Mouse (Mus musculus): ENCODE results near the gene Gm13889. TPM values are rescaled to one million over a fixed set of nuclear protein-coding genes. Genes with fewer than 3 reads are reported as not detected.

The Gm13889 gene
- total and polyA plus RNA-seq, 2 experiments from 2014 or later = 9.0 to 41.6 TPM

GRCm38 (mm10) chr2:93927701-93928437 lies 29.1 kb downstream of the Gm13889 start:
- Histone ChIP-seq H3K9ac (replicated peaks; ENCODE audit: low read depth, low read length) (no peak overlapping the region), H3K36me3 (replicated peaks; ENCODE audit: control insufficient read depth, insufficient read depth, low read length) (no peaks in the 10 kb centered on the region), H3K9me3 (replicated peaks; ENCODE audit: control insufficient read depth, low read length) (no peaks in the 10 kb centered on the region), H3K4me2 (ENCODE audit: low read depth, low read length) (no peak overlapping the region), H3K4me1 (ENCODE audit: control insufficient read depth, insufficient read depth) (no peaks in the 10 kb centered on the region), H3K27ac (ENCODE audit: low read depth) (no peak overlapping the region), H3K4me3 (ENCODE audit: low read depth, low read length) (no peak overlapping the region), H3K27me3 (ENCODE audit: control insufficient read depth, insufficient read depth, low read length) (no peaks in the 10 kb centered on the region)
- DNase-seq (ENCODE audit: low spot score) (no peak), ATAC-seq (ENCODE audit: insufficient read depth, low read depth) (no peak)
- WGBS = 62% methylated on average over 13 of the region's 13 CpGs
- TF ChIP-seq EP300 (IDR thresholded peaks at IDR 0.05; ENCODE audit: low read depth) = no peak
- TF ChIP-seq CTCF (IDR thresholded peaks at IDR 0.05; ENCODE audit: low read depth) = no peak

- H3K4me2 ChIP-seq (ENCODE audit: low read depth, low read length) = no peak overlapping the region
- no peak overlapping the region for H3K9ac ChIP-seq (replicated peaks; ENCODE audit: low read depth, low read length)
- H3K36me3 ChIP-seq (replicated peaks; ENCODE audit: control insufficient read depth, insufficient read depth, low read length) = no peaks in the 10 kb centered on the region
- H3K9me3 ChIP-seq (replicated peaks; ENCODE audit: control insufficient read depth, low read length) = no peaks in the 10 kb centered on the region
- 93% methylated on average over 8 of the region's 8 CpGs for WGBS
- TF ChIP-seq CTCF (IDR thresholded peaks at IDR 0.05; ENCODE audit: low read depth) = no peak
- no peak for TF ChIP-seq EP300 (IDR thresholded peaks at IDR 0.05; ENCODE audit: low read depth)
- no peaks in the 10 kb centered on the region for H3K27me3 ChIP-seq (ENCODE audit: control insufficient read depth, insufficient read depth, low read length)
- ATAC-seq (ENCODE audit: insufficient read depth, low read depth) (no peak), DNase-seq (ENCODE audit: low spot score) (no peak)
- no peak overlapping the region for H3K27ac ChIP-seq (ENCODE audit: low read depth)
- H3K4me1 ChIP-seq (ENCODE audit: control insufficient read depth, insufficient read depth) = no peaks in the 10 kb centered on the region
- no peak overlapping the region for H3K4me3 ChIP-seq (ENCODE audit: low read depth, low read length)
Measured at GRCm38 (mm10) chr2:93926141-93926540, 30.9 kb downstream of the Gm13889 start.

GRCm38 (mm10) chr2:93919093-93919492 lies 37.9 kb downstream of the Gm13889 start:
- ATAC-seq (ENCODE audit: insufficient read depth, low read depth) (no peak), DNase-seq (ENCODE audit: low spot score) (no peak)
- H3K27ac ChIP-seq (ENCODE audit: low read depth) = no peak overlapping the region
- WGBS = 68% methylated on average over 3 of the region's 3 CpGs
- H3K36me3 ChIP-seq (replicated peaks; ENCODE audit: control insufficient read depth, insufficient read depth, low read length) = no peaks in the 10 kb centered on the region
- H3K4me3 ChIP-seq (ENCODE audit: low read depth, low read length) = no peak overlapping the region
- no peaks in the 10 kb centered on the region for H3K4me1 ChIP-seq (ENCODE audit: control insufficient read depth, insufficient read depth)
- TF ChIP-seq CTCF (IDR thresholded peaks at IDR 0.05; ENCODE audit: low read depth) (no peak), EP300 (IDR thresholded peaks at IDR 0.05; ENCODE audit: low read depth) (no peak)
- H3K4me2 ChIP-seq (ENCODE audit: low read depth, low read length) = no peak overlapping the region
- H3K9ac ChIP-seq (replicated peaks; ENCODE audit: low read depth, low read length) = no peak overlapping the region
- no peaks in the 10 kb centered on the region for H3K27me3 ChIP-seq (ENCODE audit: control insufficient read depth, insufficient read depth, low read length)
- H3K9me3 ChIP-seq (replicated peaks; ENCODE audit: control insufficient read depth, low read length) = no peaks in the 10 kb centered on the region

GRCm38 (mm10) chr2:93913552-93913951 lies 43.4 kb downstream of the Gm13889 start:
- ATAC-seq (ENCODE audit: insufficient read depth, low read depth) = no peak
- 89% methylated on average over 2 of the region's 2 CpGs for WGBS

GRCm38 (mm10) chr2:93911942-93912341 lies 45.1 kb downstream of the Gm13889 start:
- no peak for ATAC-seq (ENCODE audit: insufficient read depth, low read depth)
- no peak overlapping the region for H3K27ac ChIP-seq (ENCODE audit: low read depth)
- H3K9ac ChIP-seq (replicated peaks; ENCODE audit: low read depth, low read length) = no peak overlapping the region
- no peak for DNase-seq (ENCODE audit: low spot score)
- WGBS = 77% methylated on average over 10 of the region's 10 CpGs
- H3K4me3 ChIP-seq (ENCODE audit: low read depth, low read length) = no peak overlapping the region
- H3K27me3 ChIP-seq (ENCODE audit: control insufficient read depth, insufficient read depth, low read length) = no peaks in the 10 kb centered on the region
- H3K36me3 ChIP-seq (replicated peaks; ENCODE audit: control insufficient read depth, insufficient read depth, low read length) = no peaks in the 10 kb centered on the region
- H3K9me3 ChIP-seq (replicated peaks; ENCODE audit: control insufficient read depth, low read length) = no peaks in the 10 kb centered on the region
- TF ChIP-seq EP300 (IDR thresholded peaks at IDR 0.05; ENCODE audit: low read depth) = no peak
- no peak for TF ChIP-seq CTCF (IDR thresholded peaks at IDR 0.05; ENCODE audit: low read depth)
- H3K4me2 ChIP-seq (ENCODE audit: low read depth, low read length) = no peak overlapping the region
- H3K4me1 ChIP-seq (ENCODE audit: control insufficient read depth, insufficient read depth) = no peaks in the 10 kb centered on the region

More at GRCm38 (mm10) chr2:93913552-93913951, 43.4 kb downstream of the Gm13889 start:
- Histone ChIP-seq H3K9ac (replicated peaks; ENCODE audit: low read depth, low read length) (no peak overlapping the region), H3K36me3 (replicated peaks; ENCODE audit: control insufficient read depth, insufficient read depth, low read length) (no peaks in the 10 kb centered on the region), H3K9me3 (replicated peaks; ENCODE audit: control insufficient read depth, low read length) (no peaks in the 10 kb centered on the region), H3K27ac (ENCODE audit: low read depth) (no peak overlapping the region), H3K4me3 (ENCODE audit: low read depth, low read length) (no peak overlapping the region), H3K27me3 (ENCODE audit: control insufficient read depth, insufficient read depth, low read length) (no peaks in the 10 kb centered on the region), H3K4me2 (ENCODE audit: low read depth, low read length) (no peak overlapping the region), H3K4me1 (ENCODE audit: control insufficient read depth, insufficient read depth) (no peaks in the 10 kb centered on the region)
- TF ChIP-seq CTCF (IDR thresholded peaks at IDR 0.05; ENCODE audit: low read depth) (no peak), EP300 (IDR thresholded peaks at IDR 0.05; ENCODE audit: low read depth) (no peak)
- DNase-seq (ENCODE audit: low spot score) = no peak

- H3K4me2 ChIP-seq (ENCODE audit: low read depth, low read length) = no peak overlapping the region
- H3K27ac ChIP-seq (ENCODE audit: low read depth) = no peak overlapping the region
- no peak for TF ChIP-seq EP300 (IDR thresholded peaks at IDR 0.05; ENCODE audit: low read depth)
- TF ChIP-seq CTCF (IDR thresholded peaks at IDR 0.05; ENCODE audit: low read depth) = no peak
- no peaks in the 10 kb centered on the region for H3K27me3 ChIP-seq (ENCODE audit: control insufficient read depth, insufficient read depth, low read length)
- H3K4me3 ChIP-seq (ENCODE audit: low read depth, low read length) = no peak overlapping the region
- WGBS = 67% methylated on average over 5 of the region's 5 CpGs
- no peaks in the 10 kb centered on the region for H3K36me3 ChIP-seq (replicated peaks; ENCODE audit: control insufficient read depth, insufficient read depth, low read length)
- H3K9ac ChIP-seq (replicated peaks; ENCODE audit: low read depth, low read length) = no peak overlapping the region
- DNase-seq (ENCODE audit: low spot score) (no peak), ATAC-seq (ENCODE audit: insufficient read depth, low read depth) (no peak)
- H3K9me3 ChIP-seq (replicated peaks; ENCODE audit: control insufficient read depth, low read length) = no peaks in the 10 kb centered on the region
- no peaks in the 10 kb centered on the region for H3K4me1 ChIP-seq (ENCODE audit: control insufficient read depth, insufficient read depth)
Measured at GRCm38 (mm10) chr2:93909716-93910115, 47.3 kb downstream of the Gm13889 start.

All from heart, postnatal 0 days (tissue).